Comparison of ENCODE assay signal across 34 mouse cellular contexts in genomic region chrX:74070794-74071193, GRCm38 (mm10). TPM values are rescaled to one million over a fixed set of nuclear protein-coding genes. Genes with fewer than 3 reads are reported as not detected.
"Had no signal": no experiment of that assay in that cellular context is flagged by ENCODE, and none has a peak within 500 bp of the region (broad histone marks: within the 10 kb centered on the region; RNA-seq: fewer than 3 reads in every experiment).

No protein-coding gene starts in this region.

- H3K9me3 ChIP-seq: embryonic facial prominence, embryonic 10.5 days; embryonic facial prominence, embryonic 12.5 days; embryonic facial prominence, embryonic 13.5 days; embryonic facial prominence, embryonic 15.5 days; forebrain, embryonic 10.5 days; forebrain, embryonic 12.5 days; forebrain, embryonic 13.5 days; forebrain, embryonic 15.5 days; heart, embryonic 10.5 days had no signal

- H3K27ac ChIP-seq: embryonic facial prominence, embryonic 10.5 days; embryonic facial prominence, embryonic 12.5 days; embryonic facial prominence, embryonic 13.5 days; embryonic facial prominence, embryonic 15.5 days; forebrain, embryonic 10.5 days; forebrain, embryonic 12.5 days; forebrain, embryonic 13.5 days; forebrain, embryonic 15.5 days; gastrocnemius, adult 2 months; heart, embryonic 10.5 days had no signal

- H3K4me1 ChIP-seq: embryonic facial prominence, embryonic 10.5 days; embryonic facial prominence, embryonic 12.5 days; embryonic facial prominence, embryonic 13.5 days; embryonic facial prominence, embryonic 15.5 days; forebrain, embryonic 10.5 days; forebrain, embryonic 12.5 days; forebrain, embryonic 13.5 days; forebrain, embryonic 15.5 days; heart, embryonic 10.5 days had no signal

- H3K9ac ChIP-seq: embryonic facial prominence, embryonic 12.5 days; embryonic facial prominence, embryonic 13.5 days; embryonic facial prominence, embryonic 15.5 days; forebrain, embryonic 12.5 days; forebrain, embryonic 13.5 days; forebrain, embryonic 15.5 days; forebrain, postnatal 0 days had no signal

- DNase-seq: cerebellum, postnatal 10 days; cerebellum, postnatal 14 days; cerebellum, postnatal 25 days; cerebellum, postnatal 36 days; embryo, embryonic 11 days; forebrain, postnatal 0 days; gastrocnemius, adult 2 months; gastrocnemius, postnatal 10 days; gastrocnemius, postnatal 14 days; gastrocnemius, postnatal 25 days; gastrocnemius, postnatal 36 days; heart, adult 11 months; heart, adult 18-20 months had no signal

- H3K36me3 ChIP-seq: embryonic facial prominence, embryonic 12.5 days; embryonic facial prominence, embryonic 15.5 days; forebrain, embryonic 12.5 days; forebrain, embryonic 15.5 days had no signal

- H3K27me3 ChIP-seq: embryonic facial prominence, embryonic 12.5 days; embryonic facial prominence, embryonic 15.5 days; forebrain, embryonic 12.5 days; forebrain, embryonic 13.5 days; forebrain, embryonic 15.5 days had no signal

- ATAC-seq: forebrain, embryonic 13.5 days; forebrain, embryonic 14.5 days; forebrain, embryonic 15.5 days; forebrain, embryonic 16.5 days; forebrain, postnatal 0 days had no signal

- H3K4me3 ChIP-seq: embryonic facial prominence, embryonic 10.5 days; embryonic facial prominence, embryonic 12.5 days; embryonic facial prominence, embryonic 13.5 days; embryonic facial prominence, embryonic 15.5 days; erythroblast, embryonic 14.5 days; forebrain, embryonic 10.5 days; forebrain, embryonic 12.5 days; forebrain, embryonic 13.5 days; forebrain, embryonic 15.5 days; gastrocnemius, adult 2 months; heart, embryonic 10.5 days had no signal

RNA-seq across cellular contexts. Expression of gene Opn1mw, which starts 56.5 kb away (rescaled TPM):
- total RNA-seq: common myeloid progenitor, adult 5-6 weeks; forebrain, postnatal 0 days; gastrocnemius, adult 18-20 months; gastrocnemius, adult 2 months; gastrocnemius, postnatal 10 days; gastrocnemius, postnatal 14 days; gastrocnemius, postnatal 25 days; gastrocnemius, postnatal 36 days; gastrocnemius, postnatal 4 days; granulocyte monocyte progenitor cell, adult 5-6 weeks; heart, adult 18-20 months; heart, adult 8-10 months had no signal
- polyA plus RNA-seq: embryonic facial prominence, embryonic 10.5 days; embryonic facial prominence, embryonic 11.5 days; embryonic facial prominence, embryonic 12.5 days; embryonic facial prominence, embryonic 13.5 days; embryonic facial prominence, embryonic 14.5 days; embryonic facial prominence, embryonic 15.5 days; erythroblast, embryonic 14.5 days; forebrain, embryonic 10.5 days; forebrain, embryonic 11.5 days; forebrain, embryonic 12.5 days; forebrain, embryonic 13.5 days; forebrain, embryonic 14.5 days; forebrain, embryonic 15.5 days; forebrain, embryonic 16.5 days; forebrain, postnatal 0 days; heart, embryonic 10.5 days; heart, embryonic 11.5 days had no signal
